Mouse (Mus musculus): ENCODE data around the gene Myf5.

Gene Myf5

DNA sequence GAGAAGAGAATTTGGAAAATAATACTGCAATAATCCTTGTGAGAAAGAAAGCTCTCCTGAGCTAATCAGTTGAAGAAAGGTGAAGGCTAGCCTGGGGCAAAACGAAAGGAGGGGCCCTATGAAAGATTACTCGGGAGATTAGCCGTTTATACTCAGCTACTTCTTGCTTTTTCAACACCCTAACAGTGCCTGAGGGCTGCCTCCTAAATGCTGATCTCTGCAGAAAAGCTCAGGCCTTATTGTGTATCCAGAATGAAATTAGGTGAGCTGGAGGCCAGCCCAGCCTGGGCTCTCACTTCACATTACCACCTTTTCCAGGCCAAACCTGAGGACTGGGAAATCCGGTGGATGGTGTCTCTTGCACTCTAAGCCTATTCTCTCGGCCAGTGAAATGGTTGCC lies 49.0 kb downstream of the Myf5 start:
- DNase-seq (ENCODE audit: low read depth, low spot score): no peak
